In the genomic region with DNA sequence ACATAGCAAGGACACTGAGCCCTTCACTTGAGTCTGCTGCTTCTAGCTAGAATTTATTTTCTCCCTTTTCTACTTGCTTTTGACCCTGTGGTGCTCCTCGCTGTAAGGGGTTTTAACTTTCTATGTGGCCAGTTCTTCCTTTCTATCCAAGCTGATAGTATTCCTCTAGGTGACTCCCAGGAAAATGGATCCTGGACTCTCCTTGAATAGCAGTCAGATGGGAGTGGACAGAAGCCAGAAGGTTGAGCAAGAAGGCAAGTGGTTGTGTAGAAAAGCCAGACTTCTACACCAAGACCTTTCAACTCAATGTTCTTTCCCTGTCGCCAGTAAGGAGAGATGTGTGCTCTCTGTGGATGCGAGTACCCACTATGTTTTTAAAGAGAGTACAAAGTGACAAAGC, we compare ENCODE assay signal across 19 mouse cellular contexts. TPM values are rescaled to one million over a fixed set of nuclear protein-coding genes. Genes with fewer than 3 reads are reported as not detected.
DNase-seq lines count a peak whose midpoint lies in the region.
"Had no signal": no experiment of that assay in that cellular context is flagged by ENCODE, and none has a peak within 500 bp of the region (broad histone marks: within the 10 kb centered on the region; RNA-seq: fewer than 3 reads in every experiment).

No protein-coding gene starts in this region.

- peak; percentile 43 for DNase-seq in adrenal gland, adult 2 months
- DNase-seq in adrenal gland, postnatal 25 days = no peak
- DNase-seq in adrenal gland, postnatal 14 days = peak; percentile 38
- DNase-seq in adrenal gland, adult 18-20 months (ENCODE audit: low spot score in 2 of 2) = no peak
- peak; percentile 47 for DNase-seq in adipocyte (ENCODE audit: low spot score)
- DNase-seq: B cell, adult 2 months; cerebellum, adult 11 months; cerebellum, adult 18-20 months; cerebellum, adult 8-10 months; cerebellum, adult 9-11 months; cerebellum, postnatal 14 days; cerebellum, postnatal 36 days; embryo, embryonic 11 days had no signal

RNA-seq across cellular contexts. Expression of a gene that starts 55.2 kb away (rescaled TPM):
- 1 to 10 TPM; 1.8 to 5.8 TPM for total RNA-seq in adrenal gland, adult 2 months (2021)
- 0.30 and 0.36 TPM in 2 replicates for polyA plus RNA-seq in adrenal gland, adult 2 months (2012; rRNA removed)
- total RNA-seq in adrenal gland, postnatal 25 days (2021) = 1.6 and 5.3 TPM in 2 replicates
- 4.3 and 5.9 TPM in 2 replicates for total RNA-seq in adrenal gland, postnatal 14 days (2021)
- total RNA-seq in adrenal gland, adult 18-20 months (2021) = 1 to 10 TPM; 1.8 to 5.1 TPM
- total RNA-seq: common myeloid progenitor, adult 5-6 weeks had no signal
- polyA plus RNA-seq: activated CD4-positive, CD25-positive, alpha-beta regulatory T cell, adult 4 months; erythroblast, embryonic 14.5 days; forebrain, embryonic 10.5 days; G1E; Patski had no signal

Comparison
In these comparisons a context has a peak if more than half of its experiments do, and no peak if none do; other contexts are left out.
1. DNase-seq: peak in adrenal gland, adult 2 months (single experiment), adrenal gland, postnatal 14 days (single experiment) and adipocyte (single experiment); none in adrenal gland, postnatal 25 days (single experiment) and adrenal gland, adult 18-20 months (0 of 2).